Comparison of ENCODE assay signal across 8 mouse cellular contexts in genomic region chr10:80656130-80656862, GRCm38 (mm10). TPM values are rescaled to one million over a fixed set of nuclear protein-coding genes. Genes with fewer than 3 reads are reported as not detected.
A peak's percentile ranks its signal among the peaks of the same experiment; 100 is the strongest.
DNase-seq lines count a peak whose midpoint lies in the region; ATAC-seq and TF ChIP-seq lines count a peak whose summit lies in the region.

No protein-coding gene starts in this region.

- DNase-seq in A20 (ENCODE audit: low read depth, low spot score) (peak; percentile 94), liver (peak; percentile 99)
- DNase-seq in heart, embryonic 10.5 days (ENCODE audit: low spot score): peak; percentile 98
- DNase-seq in spleen, postnatal 4 days (ENCODE audit: low spot score in 2 of 2): peak; percentile 97 to 99

- H3K36me3 ChIP-seq in heart, embryonic 10.5 days: peaks cover 5% of the 10 kb centered on the region; the same call in 1 of the 2 replicates
- H3K36me3 ChIP-seq in kidney, embryonic 15.5 days: peaks cover 11% of the 10 kb centered on the region; the same call in 1 of the 2 replicates

- H3K27ac ChIP-seq in bone marrow macrophage, adult 2 months (ENCODE audit: insufficient read depth, low read depth, low read length): peak overlapping the region; percentile 40
- H3K27ac ChIP-seq in embryonic fibroblast, embryonic 13.5 days (ENCODE audit: insufficient read depth, low read length): peak overlapping the region; percentile 74
- peak overlapping the region; percentile 96 for H3K27ac ChIP-seq in heart, embryonic 10.5 days
- H3K27ac ChIP-seq in kidney, embryonic 15.5 days: peak overlapping the region; percentile 97

- no peaks in the 10 kb centered on the region for H3K9me3 ChIP-seq in heart, embryonic 10.5 days
- no peaks in the 10 kb centered on the region for H3K9me3 ChIP-seq in kidney, embryonic 15.5 days (replicated peaks)

- ATAC-seq in kidney, embryonic 15.5 days (replicated peaks; ENCODE audit: low FRiP score): peak; percentile 84
- peak; percentile 77 for ATAC-seq in monocyte, adult 5-6 weeks (replicated peaks; ENCODE audit: insufficient number of reproducible peaks, low FRiP score, low TSS enrichment, poor library complexity, severe bottlenecking)

- TF ChIP-seq POLR2A in bone marrow macrophage, adult 2 months (IDR thresholded peaks at IDR 0.05; ENCODE audit: borderline replicate concordance, low read depth, low read length): peak; percentile 72; the same call in 1 of the 2 replicates
- TF ChIP-seq POLR2A in embryonic fibroblast, embryonic 13.5 days (IDR thresholded peaks at IDR 0.05; ENCODE audit: low read depth, low read length): no peak; the same call in 1 of the 2 replicates

- WGBS in heart, embryonic 10.5 days: 1% methylated on average over 72 of the region's 72 CpGs
- WGBS in kidney, embryonic 15.5 days: under 1% methylated on average over 72 of the region's 72 CpGs

- H3K9ac ChIP-seq in kidney, embryonic 15.5 days: peak overlapping the region; percentile 98

- H3K4me2 ChIP-seq in kidney, embryonic 15.5 days: peak overlapping the region; percentile 82

- H3K4me3 ChIP-seq in bone marrow macrophage, adult 2 months (ENCODE audit: insufficient read depth, low read length): peak overlapping the region; percentile 76
- peak overlapping the region; percentile 84 for H3K4me3 ChIP-seq in embryonic fibroblast, embryonic 13.5 days (ENCODE audit: insufficient read depth, low read length)
- peak overlapping the region; percentile 79 for H3K4me3 ChIP-seq in heart, embryonic 10.5 days
- peak overlapping the region; percentile 91 for H3K4me3 ChIP-seq in kidney, embryonic 15.5 days (replicated peaks)

- TF ChIP-seq CTCF in bone marrow macrophage, adult 2 months (IDR thresholded peaks at IDR 0.05; ENCODE audit: low read depth, low read length): no peak
- TF ChIP-seq CTCF in embryonic fibroblast, embryonic 13.5 days (IDR thresholded peaks at IDR 0.05; ENCODE audit: borderline replicate concordance, insufficient read depth, low read length): no peak

- H3K4me1 ChIP-seq in bone marrow macrophage, adult 2 months (ENCODE audit: control insufficient read depth, insufficient read depth, low read length): peaks cover 28% of the 10 kb centered on the region
- H3K4me1 ChIP-seq in embryonic fibroblast, embryonic 13.5 days (ENCODE audit: control insufficient read depth, insufficient read depth, low read length): peaks cover 3% of the 10 kb centered on the region
- peaks cover 44% of the 10 kb centered on the region for H3K4me1 ChIP-seq in heart, embryonic 10.5 days
- peaks cover 48% of the 10 kb centered on the region for H3K4me1 ChIP-seq in kidney, embryonic 15.5 days

- no peaks in the 10 kb centered on the region for H3K27me3 ChIP-seq in heart, embryonic 10.5 days (ENCODE audit: insufficient read depth, poor library complexity, severe bottlenecking)
- H3K27me3 ChIP-seq in kidney, embryonic 15.5 days: no peaks in the 10 kb centered on the region

RNA-seq across cellular contexts. Expression of gene Btbd2, which starts 0.6 kb away (rescaled TPM):
- polyA plus RNA-seq in bone marrow macrophage, adult 2 months (2012; ENCODE audit: insufficient read depth, insufficient read length, missing spikeins): 20.9 and 22.7 TPM in 2 replicates
- polyA plus RNA-seq in embryonic fibroblast, embryonic 13.5 days (2011; ENCODE audit: insufficient read length, low read depth, missing spikeins): 21.2 and 22.1 TPM in 2 replicates
- polyA plus RNA-seq in heart, embryonic 10.5 days (2016; fragmentation: Nextera tagmentation; extraction: Ambion mirVana): 59.0 and 69.9 TPM in 2 replicates
- polyA plus RNA-seq in kidney, embryonic 15.5 days (2015; fragmentation: Nextera tagmentation; extraction: Ambion mirVana): 78.6 and 83.2 TPM in 2 replicates
- total RNA-seq in monocyte, adult 5-6 weeks (2017): 14.6 to 23.9 TPM (median 23.1 TPM) in 3 replicates

RNA-seq across cellular contexts. Expression of gene Mknk2, which starts 21.6 kb away (rescaled TPM):
- 107 and 117 TPM in 2 replicates for polyA plus RNA-seq in bone marrow macrophage, adult 2 months (2012; ENCODE audit: insufficient read depth, insufficient read length, missing spikeins)
- polyA plus RNA-seq in embryonic fibroblast, embryonic 13.5 days (2011; ENCODE audit: insufficient read length, low read depth, missing spikeins): 32.8 and 39.8 TPM in 2 replicates
- polyA plus RNA-seq in heart, embryonic 10.5 days (2016; fragmentation: Nextera tagmentation; extraction: Ambion mirVana): 90.8 and 92.0 TPM in 2 replicates
- 95.3 and 103 TPM in 2 replicates for polyA plus RNA-seq in kidney, embryonic 15.5 days (2015; fragmentation: Nextera tagmentation; extraction: Ambion mirVana)
- total RNA-seq in monocyte, adult 5-6 weeks (2017): 56.7 to 115 TPM (median 94.0 TPM) in 3 replicates

RNA-seq across cellular contexts. Expression of gene Csnk1g2, which starts 33.7 kb away (rescaled TPM):
- 87.3 and 98.4 TPM in 2 replicates for polyA plus RNA-seq in bone marrow macrophage, adult 2 months (2012; ENCODE audit: insufficient read depth, insufficient read length, missing spikeins)
- polyA plus RNA-seq in embryonic fibroblast, embryonic 13.5 days (2011; ENCODE audit: insufficient read length, low read depth, missing spikeins): 92.4 and 105 TPM in 2 replicates
- polyA plus RNA-seq in heart, embryonic 10.5 days (2016; fragmentation: Nextera tagmentation; extraction: Ambion mirVana): 110 and 150 TPM in 2 replicates
- 156 and 183 TPM in 2 replicates for polyA plus RNA-seq in kidney, embryonic 15.5 days (2015; fragmentation: Nextera tagmentation; extraction: Ambion mirVana)
- 174 to 193 TPM (median 192 TPM) in 3 replicates for total RNA-seq in monocyte, adult 5-6 weeks (2017)

RNA-seq across cellular contexts. Expression of gene Mob3a, which starts 45.5 kb away (rescaled TPM):
- 53.3 and 53.8 TPM in 2 replicates for polyA plus RNA-seq in bone marrow macrophage, adult 2 months (2012; ENCODE audit: insufficient read depth, insufficient read length, missing spikeins)
- 40.9 and 56.0 TPM in 2 replicates for polyA plus RNA-seq in embryonic fibroblast, embryonic 13.5 days (2011; ENCODE audit: insufficient read length, low read depth, missing spikeins)
- 54.8 and 56.8 TPM in 2 replicates for polyA plus RNA-seq in heart, embryonic 10.5 days (2016; fragmentation: Nextera tagmentation; extraction: Ambion mirVana)
- 37.7 and 41.5 TPM in 2 replicates for polyA plus RNA-seq in kidney, embryonic 15.5 days (2015; fragmentation: Nextera tagmentation; extraction: Ambion mirVana)
- total RNA-seq in monocyte, adult 5-6 weeks (2017): 57.4 to 129 TPM (median 87.2 TPM) in 3 replicates

RNA-seq across cellular contexts. Expression of gene Izumo4, which starts 45.7 kb away (rescaled TPM):
- 11.0 and 25.2 TPM in 2 replicates for polyA plus RNA-seq in bone marrow macrophage, adult 2 months (2012; ENCODE audit: insufficient read depth, insufficient read length, missing spikeins)
- polyA plus RNA-seq in embryonic fibroblast, embryonic 13.5 days (2011; ENCODE audit: insufficient read length, low read depth, missing spikeins): 24.6 and 38.5 TPM in 2 replicates
- 12.8 and 14.4 TPM in 2 replicates for polyA plus RNA-seq in heart, embryonic 10.5 days (2016; fragmentation: Nextera tagmentation; extraction: Ambion mirVana)
- 22.8 and 26.2 TPM in 2 replicates for polyA plus RNA-seq in kidney, embryonic 15.5 days (2015; fragmentation: Nextera tagmentation; extraction: Ambion mirVana)
- 10.6 to 17.9 TPM (median 17.1 TPM) in 3 replicates for total RNA-seq in monocyte, adult 5-6 weeks (2017)

Comparison
In these comparisons a context has a peak if more than half of its experiments do, and no peak if none do; other contexts are left out.
1. Peak in every context shown above with its lines: DNase-seq, ATAC-seq, H3K4me3 ChIP-seq and H3K27ac ChIP-seq.
2. H3K27ac ChIP-seq: peak in every context shown above with its lines; median percentile 97 in kidney, embryonic 15.5 days; 96 in heart, embryonic 10.5 days; 74 in embryonic fibroblast, embryonic 13.5 days; 40 in bone marrow macrophage, adult 2 months.